Mouse (Mus musculus) intestine, embryonic 14.5 days (tissue): ENCODE results near the gene Map3k11. TPM values are rescaled to one million over a fixed set of nuclear protein-coding genes. Genes with fewer than 3 reads are reported as not detected.

Source experiments
- ATAC-seq: fragments of 200-750 bp; cut with Nextera tagmentation; replicated peaks from 2 replicates; pipeline ENCODE4 v1.8.0; 2017; ENCODE audit warnings: low read depth, moderate number of reproducible peaks, moderate TSS enrichment, moderate library complexity; ENCODE audit not compliant: low FRiP score, low TSS enrichment
- DNase-seq: peaks from one replicate; pipeline ENCODE4 v3.0.0-alpha.2; 2018; ENCODE audit warnings: low spot score
- H3K27ac ChIP-seq: fragments of 300-500 bp; sonication (generic); 2 replicates; pipeline ENCODE4 v1.5.1; 2014; ENCODE audit warnings: low read depth, mild to moderate bottlenecking, control low read depth
- H3K27me3 ChIP-seq: fragments of 300-500 bp; sonication (generic); replicated peaks from 2 replicates; pipeline ENCODE4 v1.6.1; 2014; ENCODE audit warnings: low read length, control low read depth; ENCODE audit not compliant: control insufficient read depth, insufficient read depth
- H3K36me3 ChIP-seq: fragments of 300-500 bp; sonication (generic); 2 replicates; pipeline ENCODE4 v1.6.1; 2014; ENCODE audit warnings: low read length, control low read depth; ENCODE audit not compliant: control insufficient read depth, insufficient read depth
- H3K4me1 ChIP-seq: fragments of 300-500 bp; sonication (generic); replicated peaks from 2 replicates; pipeline ENCODE4 v1.6.1; 2014; ENCODE audit warnings: low read length, control low read depth, mixed read lengths; ENCODE audit not compliant: control insufficient read depth, insufficient read depth
- H3K4me2 ChIP-seq: fragments of 300-500 bp; sonication (generic); 2 replicates; pipeline ENCODE4 v1.6.1; 2014; ENCODE audit warnings: low read length
- H3K4me3 ChIP-seq: fragments of 300-500 bp; sonication (generic); 2 replicates; pipeline ENCODE4 v1.5.1; 2014; ENCODE audit warnings: low read depth, low read length, control low read depth, mixed read lengths
- H3K9ac ChIP-seq: fragments of 300-500 bp; sonication (generic); 2 replicates; pipeline ENCODE4 v1.6.1; 2014; ENCODE audit warnings: mild to moderate bottlenecking, low read length
- H3K9me3 ChIP-seq: fragments of 300-500 bp; sonication (generic); 2 replicates; pipeline ENCODE4 v1.6.1; 2016; ENCODE audit warnings: low read length, control low read depth; ENCODE audit not compliant: control insufficient read depth
- WGBS: fragments of 180-500 bp; shearing (Covaris S2); extraction: QIAGEN DNeasy Blood & Tissue Kit; methylation state at CpG from one replicate; pipeline ENCODE4 v1.1.7; 2014; 5-methylcytosine and 5-hydroxymethylcytosine counted together
- polyA plus RNA-seq: library from polyadenylated mRNA; unstranded; fragments of >200 nt; fragmentation: Nextera tagmentation; extraction: Ambion mirVana; gene quantifications from 2 replicates; pipeline ENCODE4 v1.2.1, GENCODE M21; 2014

Gene Map3k11
- polyA plus RNA-seq, 1 experiment from 2014 or later: 28.8 TPM

GRCm38 (mm10) chr19:5742241-5742641 is 53.7 kb downstream of the Map3k11 start:
- peak; percentile 83 for DNase-seq
- peak overlapping the region; percentile 83 for H3K9ac ChIP-seq
- 3% methylated on average over 30 of the region's 32 CpGs for WGBS

GRCm38 (mm10) chr19:5743576-5743975 is 55.0 kb downstream of the Map3k11 start:
- 44% methylated on average over 5 of the region's 5 CpGs for WGBS
- no peak overlapping the region for H3K9ac ChIP-seq
- no peak overlapping the region for H3K4me3 ChIP-seq
- H3K27me3 ChIP-seq: no peaks in the 10 kb centered on the region
- no peak overlapping the region for H3K27ac ChIP-seq
- ATAC-seq (no peak), DNase-seq (no peak)
- H3K4me2 ChIP-seq: peak overlapping the region; percentile 89
- no peaks in the 10 kb centered on the region for H3K9me3 ChIP-seq
- H3K4me1 ChIP-seq: peaks cover 28% of the 10 kb centered on the region
- H3K36me3 ChIP-seq: no peaks in the 10 kb centered on the region

More at GRCm38 (mm10) chr19:5742241-5742641, 53.7 kb downstream of the Map3k11 start:
- H3K4me1 ChIP-seq: peaks cover 28% of the 10 kb centered on the region
- H3K9me3 ChIP-seq: no peaks in the 10 kb centered on the region
- peak overlapping the region; percentile 89 for H3K4me2 ChIP-seq
- ATAC-seq: 0 out of 2 replicates have a peak, but pooled peaks have one; percentile 7
- no peaks in the 10 kb centered on the region for H3K36me3 ChIP-seq
- H3K4me3 ChIP-seq: peak overlapping the region; percentile 74
- H3K27ac ChIP-seq: peak overlapping the region; percentile 85
- H3K27me3 ChIP-seq: no peaks in the 10 kb centered on the region

GRCm38 (mm10) chr19:5745756-5746710 is 57.5 kb downstream of the Map3k11 start:
- DNase-seq: no peak
- WGBS: 6% methylated on average over 36 of the region's 36 CpGs
- H3K4me3 ChIP-seq: peak overlapping the region; percentile 14; the same call in 1 of the 2 replicates
- 0 out of 2 replicates have a peak, but pooled peaks have one; percentile 31 for ATAC-seq
- H3K27ac ChIP-seq: no peak overlapping the region
- no peaks in the 10 kb centered on the region for H3K36me3 ChIP-seq
- H3K9ac ChIP-seq: no peak overlapping the region
- H3K9me3 ChIP-seq: no peaks in the 10 kb centered on the region
- peaks cover 16% of the 10 kb centered on the region for H3K27me3 ChIP-seq
- H3K4me1 ChIP-seq: peaks cover 23% of the 10 kb centered on the region
- peak overlapping the region; percentile 55 for H3K4me2 ChIP-seq

- WGBS: 29% methylated on average over 12 of the region's 12 CpGs
- H3K27me3 ChIP-seq: peaks cover 21% of the 10 kb centered on the region
- DNase-seq: no peak
Observed at GRCm38 (mm10) chr19:5746907-5747363, 58.4 kb downstream of the Map3k11 start.

GRCm38 (mm10) chr19:5749476-5749875 is 60.9 kb downstream of the Map3k11 start:
- ATAC-seq (no peak), DNase-seq (no peak)
- Histone ChIP-seq H3K4me3 (no peak overlapping the region), H3K9me3 (no peaks in the 10 kb centered on the region), H3K36me3 (peaks cover 15% of the 10 kb centered on the region), H3K4me1 (peaks cover 13% of the 10 kb centered on the region), H3K27ac (no peak overlapping the region), H3K4me2 (no peak overlapping the region), H3K27me3 (peaks cover 24% of the 10 kb centered on the region), H3K9ac (no peak overlapping the region)
- WGBS: 84% methylated on average over 6 of the region's 6 CpGs

More at GRCm38 (mm10) chr19:5746907-5747363, 58.4 kb downstream of the Map3k11 start:
- no peak overlapping the region for H3K9ac ChIP-seq
- H3K9me3 ChIP-seq: no peaks in the 10 kb centered on the region
- no peak overlapping the region for H3K27ac ChIP-seq
- peaks cover 3% of the 10 kb centered on the region; the same call in 1 of the 2 replicates for H3K36me3 ChIP-seq
- H3K4me2 ChIP-seq: no peak overlapping the region
- no peak overlapping the region for H3K4me3 ChIP-seq
- ATAC-seq: no peak
- H3K4me1 ChIP-seq: peaks cover 20% of the 10 kb centered on the region

- no peak for ATAC-seq
- Histone ChIP-seq H3K36me3 (peaks cover 15% of the 10 kb centered on the region), H3K27ac (no peak overlapping the region), H3K27me3 (peaks cover 31% of the 10 kb centered on the region), H3K4me3 (no peak overlapping the region), H3K9ac (no peak overlapping the region), H3K9me3 (no peaks in the 10 kb centered on the region), H3K4me1 (peaks cover 8% of the 10 kb centered on the region), H3K4me2 (no peak overlapping the region)
- DNase-seq: no peak
- 22% methylated on average over 22 of the region's 22 CpGs for WGBS
Observed at GRCm38 (mm10) chr19:5750951-5751350, 62.4 kb downstream of the Map3k11 start.

- no peak overlapping the region for H3K27ac ChIP-seq
- 16% methylated on average over 20 of the region's 20 CpGs for WGBS
- no peak for ATAC-seq
- H3K9me3 ChIP-seq: no peaks in the 10 kb centered on the region
- H3K27me3 ChIP-seq: peaks cover 36% of the 10 kb centered on the region
- H3K4me3 ChIP-seq: no peak overlapping the region
- peaks cover 3% of the 10 kb centered on the region; the same call in 1 of the 2 replicates for H3K4me1 ChIP-seq
- no peak overlapping the region for H3K4me2 ChIP-seq
- no peak for DNase-seq
- H3K9ac ChIP-seq: no peak overlapping the region
- H3K36me3 ChIP-seq: peaks cover 15% of the 10 kb centered on the region
Observed at GRCm38 (mm10) chr19:5751742-5752141, 63.2 kb downstream of the Map3k11 start.
